Comparison of ENCODE assay signal across 10 mouse cellular contexts in genomic region chr4:103013490-103013889, GRCm38 (mm10). TPM values are rescaled to one million over a fixed set of nuclear protein-coding genes. Genes with fewer than 3 reads are reported as not detected.
DNase-seq lines count a peak whose midpoint lies in the region; ATAC-seq and TF ChIP-seq lines count a peak whose summit lies in the region.
"Had no signal": no experiment of that assay in that cellular context is flagged by ENCODE, and none has a peak within 500 bp of the region (broad histone marks: within the 10 kb centered on the region; RNA-seq: fewer than 3 reads in every experiment).

No protein-coding gene starts in this region.

- TF ChIP-seq EP300 in heart, adult 2 months (IDR thresholded peaks at IDR 0.05; ENCODE audit: insufficient read depth, low read depth, low read length): no peak

- intact Hi-C loops in heart, adult 2 months (cut with DNase I): no loop called here

- TF ChIP-seq POLR2A in heart, adult 2 months (IDR thresholded peaks at IDR 0.05; ENCODE audit: insufficient read depth, low read depth, low read length): no peak

- no peak overlapping the region for H3K4me3 ChIP-seq in heart, embryonic 12.5 days
- H3K4me3 ChIP-seq in heart, adult 2 months: no peak overlapping the region
- no peak overlapping the region for H3K4me3 ChIP-seq in embryonic facial prominence, embryonic 12.5 days
- H3K4me3 ChIP-seq in limb, embryonic 13.5 days: no peak overlapping the region

- no peaks in the 10 kb centered on the region for H3K27me3 ChIP-seq in heart, embryonic 12.5 days (replicated peaks)
- H3K27me3 ChIP-seq in heart, adult 2 months (ENCODE audit: control insufficient read depth, insufficient read depth, low read length): no peaks in the 10 kb centered on the region
- no peaks in the 10 kb centered on the region for H3K27me3 ChIP-seq in embryonic facial prominence, embryonic 12.5 days
- no peaks in the 10 kb centered on the region for H3K27me3 ChIP-seq in limb, embryonic 13.5 days

- no peaks in the 10 kb centered on the region for H3K79me2 ChIP-seq in heart, adult 2 months (replicated peaks; ENCODE audit: control insufficient read depth, insufficient read depth, low read length)

- H3K27ac ChIP-seq in heart, embryonic 12.5 days (ENCODE audit: poor library complexity, severe bottlenecking): no peak overlapping the region
- no peak overlapping the region for H3K27ac ChIP-seq in heart, adult 2 months
- 0 out of 2 replicates have a peak overlapping the region, but pooled peaks have one; percentile 36 for H3K27ac ChIP-seq in embryonic facial prominence, embryonic 12.5 days
- peak overlapping the region; percentile 15; the same call in 1 of the 2 replicates for H3K27ac ChIP-seq in limb, embryonic 13.5 days

- peaks cover 9% of the 10 kb centered on the region for H3K4me1 ChIP-seq in heart, embryonic 12.5 days (replicated peaks)
- H3K4me1 ChIP-seq in heart, adult 2 months (ENCODE audit: control insufficient read depth, insufficient read depth, low read length): no peaks in the 10 kb centered on the region
- peaks cover 19% of the 10 kb centered on the region for H3K4me1 ChIP-seq in embryonic facial prominence, embryonic 12.5 days
- H3K4me1 ChIP-seq in limb, embryonic 13.5 days: peaks cover 20% of the 10 kb centered on the region

- no peak overlapping the region for H3K9ac ChIP-seq in heart, embryonic 12.5 days
- H3K9ac ChIP-seq in heart, adult 2 months (ENCODE audit: low read depth, low read length): no peak overlapping the region
- no peak overlapping the region for H3K9ac ChIP-seq in embryonic facial prominence, embryonic 12.5 days
- no peak overlapping the region for H3K9ac ChIP-seq in limb, embryonic 13.5 days

- ATAC-seq in heart, embryonic 12.5 days (ENCODE audit: insufficient number of reproducible peaks, low FRiP score): no peak
- ATAC-seq in embryonic facial prominence, embryonic 12.5 days (ENCODE audit: insufficient number of reproducible peaks, insufficient read depth, low FRiP score, low TSS enrichment): peak; percentile 30; the same call in 1 of the 2 replicates
- no peak for ATAC-seq in limb, embryonic 13.5 days (ENCODE audit: low FRiP score, low read depth)

- H3K4me2 ChIP-seq in heart, embryonic 12.5 days: peak overlapping the region; percentile 35
- H3K4me2 ChIP-seq in embryonic facial prominence, embryonic 12.5 days (replicated peaks): peak overlapping the region; percentile 16
- H3K4me2 ChIP-seq in limb, embryonic 13.5 days (replicated peaks): 0 out of 2 replicates have a peak overlapping the region, but pooled peaks have one; percentile 12

- no peak for DNase-seq in heart, adult 2 months
- DNase-seq in NIH3T3 (ENCODE audit: low read depth): peak; percentile 29
- DNase-seq in cerebellum, postnatal 25 days: no peak
- no peak for DNase-seq in layer of hippocampus, postnatal 10 days (ENCODE audit: low spot score in 2 of 2)
- no peak for DNase-seq in testis, postnatal 10 days (ENCODE audit: low spot score)
- DNase-seq: kidney, adult 18-20 months; lung, postnatal 14 days had no signal

- WGBS in heart, embryonic 12.5 days: 3% methylated on average over 4 of the region's 4 CpGs
- WGBS in heart, adult 2 months: 18% methylated on average over 4 of the region's 4 CpGs
- 8% methylated on average over 4 of the region's 4 CpGs for WGBS in embryonic facial prominence, embryonic 12.5 days
- 12% methylated on average over 4 of the region's 4 CpGs for WGBS in limb, embryonic 13.5 days

- H3K36me3 ChIP-seq in heart, embryonic 12.5 days: no peaks in the 10 kb centered on the region
- no peaks in the 10 kb centered on the region for H3K36me3 ChIP-seq in heart, adult 2 months (ENCODE audit: control insufficient read depth, insufficient read depth, low read length)
- no peaks in the 10 kb centered on the region for H3K36me3 ChIP-seq in embryonic facial prominence, embryonic 12.5 days
- no peaks in the 10 kb centered on the region for H3K36me3 ChIP-seq in limb, embryonic 13.5 days

- no peaks in the 10 kb centered on the region for H3K9me3 ChIP-seq in heart, embryonic 12.5 days (replicated peaks)
- H3K9me3 ChIP-seq in embryonic facial prominence, embryonic 12.5 days: no peaks in the 10 kb centered on the region
- no peaks in the 10 kb centered on the region for H3K9me3 ChIP-seq in limb, embryonic 13.5 days

- TF ChIP-seq CTCF in heart, adult 2 months (IDR thresholded peaks at IDR 0.05): no peak

RNA-seq across cellular contexts. Expression of gene Insl5, which starts 13.2 kb away (rescaled TPM):
- not detected in 2 replicates for polyA plus RNA-seq in heart, embryonic 12.5 days (2016; fragmentation: Nextera tagmentation; extraction: Ambion mirVana)
- not detected for total RNA-seq in heart, adult 2 months (2021)
- polyA plus RNA-seq in heart, adult 2 months (2012; rRNA removed): not detected in 2 replicates
- 0.24 TPM in 1 of 2 replicates, not detected in the other for polyA plus RNA-seq in embryonic facial prominence, embryonic 12.5 days (2016; fragmentation: Nextera tagmentation; extraction: Ambion mirVana)
- polyA plus RNA-seq in limb, embryonic 13.5 days (2015; fragmentation: Nextera tagmentation; extraction: Ambion mirVana): not detected in 2 replicates
- total RNA-seq in layer of hippocampus, postnatal 10 days (2021): not detected

RNA-seq across cellular contexts. Expression of gene Tctex1d1, which starts 35.1 kb away (rescaled TPM):
- not detected in 2 replicates for polyA plus RNA-seq in heart, embryonic 12.5 days (2016; fragmentation: Nextera tagmentation; extraction: Ambion mirVana)
- not detected for total RNA-seq in heart, adult 2 months (2021)
- polyA plus RNA-seq in heart, adult 2 months (2012; rRNA removed): 0.20 TPM in 1 of 2 replicates, not detected in the other
- 1.4 and 1.6 TPM in 2 replicates for polyA plus RNA-seq in embryonic facial prominence, embryonic 12.5 days (2016; fragmentation: Nextera tagmentation; extraction: Ambion mirVana)
- polyA plus RNA-seq in limb, embryonic 13.5 days (2015; fragmentation: Nextera tagmentation; extraction: Ambion mirVana): 0.59 and 1.1 TPM in 2 replicates
- 1 to 10 TPM; 1.1 to 1.3 TPM for total RNA-seq in layer of hippocampus, postnatal 10 days (2021)

Comparison
In these comparisons a context has a peak if more than half of its experiments do, and no peak if none do; other contexts are left out.
1. H3K27ac ChIP-seq: peak in embryonic facial prominence, embryonic 12.5 days (single experiment) and limb, embryonic 13.5 days (single experiment); none in heart, embryonic 12.5 days (single experiment) and heart, adult 2 months (single experiment).
2. Peak in every context shown above with its lines, with median percentiles within 50 percentile points of each other: H3K4me2 ChIP-seq.